Mouse (Mus musculus) inflammation-experienced regulatory T-cells, adult 6 months (primary cell): ENCODE measurements around the gene Sbf2. TPM values are rescaled to one million over a fixed set of nuclear protein-coding genes. Genes with fewer than 3 reads are reported as not detected.
"Not testable (repeated sequence)": the region's sequence is repeated elsewhere in the genome, so short reads cannot be mapped to it uniquely, and the experiment has no call there.

Source experiments
- ATAC-seq: one replicate; pipeline ENCODE4 v1.8.0; 2017
- polyA plus RNA-seq, 3 experiments: library from polyadenylated mRNA; unstranded; fragments of 100-300 nt; shearing (Covaris generic); gene quantifications; one replicate each; pipeline ENCODE4 v1.2.1; 2017

Sbf2 gene
- polyA plus RNA-seq, 3 experiments from 2014 or later, result 0.40 to 2.9 (median 2.1) TPM

GRCm38 (mm10) chr7:110565815-110566549 lies 48.7 kb downstream of the Sbf2 start:
- ATAC-seq, result no peak

- ATAC-seq, result no peak
These were observed 53.1 kb downstream of the Sbf2 start for GRCm38 (mm10) chr7:110561647-110562046.

GRCm38 (mm10) chr7:110557001-110557400 lies 57.7 kb downstream of the Sbf2 start:
- no peak for ATAC-seq

GRCm38 (mm10) chr7:110556221-110556620 lies 58.5 kb downstream of the Sbf2 start:
- no peak for ATAC-seq

- no peak for ATAC-seq
These were observed 59.5 kb downstream of the Sbf2 start for GRCm38 (mm10) chr7:110555260-110555659.

GRCm38 (mm10) chr7:110548268-110548667 lies 66.5 kb downstream of the Sbf2 start:
- ATAC-seq, result no peak

GRCm38 (mm10) chr7:110543341-110543740 lies 71.4 kb downstream of the Sbf2 start:
- ATAC-seq, result no peak

GRCm38 (mm10) chr7:110539266-110539665 lies 75.5 kb downstream of the Sbf2 start:
- no peak for ATAC-seq

GRCm38 (mm10) chr7:110530295-110530694 lies 84.4 kb downstream of the Sbf2 start:
- ATAC-seq, result not testable (repeated sequence)

- ATAC-seq, result no peak
These were observed 89.5 kb downstream of the Sbf2 start for GRCm38 (mm10) chr7:110525090-110525775.

GRCm38 (mm10) chr7:110516241-110517220 lies 98.2 kb downstream of the Sbf2 start:
- no peak for ATAC-seq

GRCm38 (mm10) chr7:110514131-110514530 lies 100.6 kb downstream of the Sbf2 start:
- no peak for ATAC-seq

GRCm38 (mm10) chr7:110498653-110499052 lies 116.1 kb downstream of the Sbf2 start:
- ATAC-seq, result no peak

- no peak for ATAC-seq
These were observed 123.7 kb downstream of the Sbf2 start for GRCm38 (mm10) chr7:110491038-110491437.

GRCm38 (mm10) chr7:110485051-110485450 lies 129.7 kb downstream of the Sbf2 start:
- ATAC-seq, result no peak

- ATAC-seq, result no peak
These were observed 143.7 kb downstream of the Sbf2 start for GRCm38 (mm10) chr7:110470987-110471386.

GRCm38 (mm10) chr7:110463471-110463870 lies 151.3 kb downstream of the Sbf2 start:
- no peak for ATAC-seq

GRCm38 (mm10) chr7:110432301-110432700 lies 182.4 kb downstream of the Sbf2 start:
- ATAC-seq, result peak; percentile 88

GRCm38 (mm10) chr7:110416318-110416717 lies 198.4 kb downstream of the Sbf2 start:
- ATAC-seq, result no peak

- ATAC-seq, result no peak
These were observed 200.4 kb downstream of the Sbf2 start for GRCm38 (mm10) chr7:110414276-110414675.

GRCm38 (mm10) chr7:110402092-110402491 lies 212.6 kb downstream of the Sbf2 start:
- ATAC-seq, result no peak

- no peak for ATAC-seq
These were observed 222.1 kb downstream of the Sbf2 start for GRCm38 (mm10) chr7:110392576-110392975.

- ATAC-seq, result no peak
These were observed 223.1 kb downstream of the Sbf2 start for GRCm38 (mm10) chr7:110391632-110392031.
